ENCODE assay signal across 7 mouse cellular contexts in the genomic region with DNA sequence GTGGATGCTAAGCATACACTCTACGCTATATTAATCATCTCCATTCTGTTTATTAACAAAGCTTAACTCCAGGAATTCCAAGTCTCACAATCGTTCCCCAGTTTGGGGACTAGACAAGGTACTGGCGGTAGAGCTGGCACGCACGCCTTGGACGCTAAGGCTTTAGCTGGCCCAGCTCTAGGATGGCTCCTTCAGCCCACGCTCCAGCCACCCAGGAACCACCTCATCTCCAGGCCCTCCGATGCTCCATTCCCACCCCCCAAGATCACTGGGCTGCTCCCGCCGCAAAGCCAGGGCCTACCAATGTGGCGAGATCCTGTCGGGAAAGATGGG. TPM values are rescaled to one million over a fixed set of nuclear protein-coding genes. Genes with fewer than 3 reads are reported as not detected.
DNase-seq lines count a peak whose midpoint lies in the region; ATAC-seq lines count a peak whose summit lies in the region.

No protein-coding gene starts in this region.

- no peaks in the 10 kb centered on the region for H3K36me3 ChIP-seq in neural tube, embryonic 11.5 days (ENCODE audit: control insufficient read depth, insufficient read depth, low read length)
- H3K36me3 ChIP-seq in forebrain, embryonic 11.5 days (ENCODE audit: control insufficient read depth, insufficient read depth, low read length), result no peaks in the 10 kb centered on the region; the same call in 1 of the 2 replicates
- H3K36me3 ChIP-seq in liver, embryonic 11.5 days (ENCODE audit: control insufficient read depth, insufficient read depth, low read length), result peaks cover 13% of the 10 kb centered on the region
- peaks cover 17% of the 10 kb centered on the region; the same call in 1 of the 2 replicates for H3K36me3 ChIP-seq in stomach, embryonic 15.5 days

- no peak for ATAC-seq in neural tube, embryonic 11.5 days (ENCODE audit: insufficient read depth, low FRiP score, low TSS enrichment)
- ATAC-seq in forebrain, embryonic 11.5 days (replicated peaks; ENCODE audit: low FRiP score), result peak; percentile 63
- peak; percentile 59; the same call in 1 of the 2 replicates for ATAC-seq in liver, embryonic 11.5 days (replicated peaks; ENCODE audit: low FRiP score)
- ATAC-seq in stomach, embryonic 15.5 days (ENCODE audit: insufficient read depth, low FRiP score, low read depth), result no peak; the same call in none of the 2 replicates

- under 1% methylated on average over 12 of the region's 12 CpGs for WGBS in neural tube, embryonic 11.5 days
- WGBS in forebrain, embryonic 11.5 days, result 1% methylated on average over 12 of the region's 12 CpGs
- under 1% methylated on average over 12 of the region's 12 CpGs for WGBS in liver, embryonic 11.5 days
- 0% methylated on average over 10 of the region's 12 CpGs for WGBS in stomach, embryonic 15.5 days

- no peaks in the 10 kb centered on the region for H3K9me3 ChIP-seq in neural tube, embryonic 11.5 days (ENCODE audit: control insufficient read depth, low read length)
- H3K9me3 ChIP-seq in forebrain, embryonic 11.5 days (ENCODE audit: control insufficient read depth, low read length), result no peaks in the 10 kb centered on the region
- no peaks in the 10 kb centered on the region for H3K9me3 ChIP-seq in liver, embryonic 11.5 days (ENCODE audit: control insufficient read depth, low read length)
- H3K9me3 ChIP-seq in stomach, embryonic 15.5 days, result no peaks in the 10 kb centered on the region

- no peaks in the 10 kb centered on the region for H3K27me3 ChIP-seq in neural tube, embryonic 11.5 days (ENCODE audit: control insufficient read depth, insufficient read depth, low read length)
- no peaks in the 10 kb centered on the region for H3K27me3 ChIP-seq in forebrain, embryonic 11.5 days (ENCODE audit: control insufficient read depth, insufficient read depth, low read length)
- H3K27me3 ChIP-seq in liver, embryonic 11.5 days (replicated peaks; ENCODE audit: control insufficient read depth, insufficient read depth, low read length), result no peaks in the 10 kb centered on the region
- H3K27me3 ChIP-seq in stomach, embryonic 15.5 days (replicated peaks), result no peaks in the 10 kb centered on the region

- peak overlapping the region; percentile 62 for H3K4me2 ChIP-seq in neural tube, embryonic 11.5 days (ENCODE audit: low read depth)
- H3K4me2 ChIP-seq in forebrain, embryonic 11.5 days (ENCODE audit: low read depth, low read length, severe bottlenecking), result peak overlapping the region; percentile 55
- H3K4me2 ChIP-seq in liver, embryonic 11.5 days, result peak overlapping the region; percentile 69
- H3K4me2 ChIP-seq in stomach, embryonic 15.5 days, result peak overlapping the region; percentile 54

- no peaks in the 10 kb centered on the region for H3K4me1 ChIP-seq in neural tube, embryonic 11.5 days (ENCODE audit: control insufficient read depth, insufficient read depth, low read length)
- no peaks in the 10 kb centered on the region for H3K4me1 ChIP-seq in forebrain, embryonic 11.5 days (replicated peaks; ENCODE audit: control insufficient read depth, insufficient read depth, low read length)
- H3K4me1 ChIP-seq in liver, embryonic 11.5 days (replicated peaks; ENCODE audit: control insufficient read depth, insufficient read depth, low read length), result no peaks in the 10 kb centered on the region
- no peaks in the 10 kb centered on the region for H3K4me1 ChIP-seq in stomach, embryonic 15.5 days

- peak overlapping the region; percentile 35; the same call in 1 of the 2 replicates for H3K27ac ChIP-seq in neural tube, embryonic 11.5 days (ENCODE audit: low read depth, low read length)
- H3K27ac ChIP-seq in forebrain, embryonic 11.5 days (ENCODE audit: low read depth, low read length), result peak overlapping the region; percentile 46
- peak overlapping the region; percentile 58 for H3K27ac ChIP-seq in liver, embryonic 11.5 days (ENCODE audit: low read depth, low read length)
- H3K27ac ChIP-seq in stomach, embryonic 15.5 days, result peak overlapping the region; percentile 87

- H3K4me3 ChIP-seq in neural tube, embryonic 11.5 days (ENCODE audit: low read depth, low read length), result peak overlapping the region; percentile 80
- H3K4me3 ChIP-seq in forebrain, embryonic 11.5 days (ENCODE audit: low read depth, low read length), result peak overlapping the region; percentile 74
- H3K4me3 ChIP-seq in liver, embryonic 11.5 days (ENCODE audit: low read depth, low read length), result peak overlapping the region; percentile 78
- peak overlapping the region; percentile 85 for H3K4me3 ChIP-seq in stomach, embryonic 15.5 days (replicated peaks)

- DNase-seq in neural tube, embryonic 11.5 days (ENCODE audit: low spot score), result no peak
- no peak for DNase-seq in neural tube, embryonic 10.5 days (ENCODE audit: extremely low spot score, low spot score)
- DNase-seq in forebrain, embryonic 11.5 days (ENCODE audit: low spot score), result no peak
- DNase-seq in liver, embryonic 11.5 days (ENCODE audit: low spot score), result no peak
- no peak for DNase-seq in gastrocnemius, postnatal 4 days (ENCODE audit: low spot score in 2 of 2)
- DNase-seq in spleen, adult 18-20 months, result no peak

- H3K9ac ChIP-seq in neural tube, embryonic 11.5 days (ENCODE audit: low read length), result peak overlapping the region; percentile 84
- peak overlapping the region; percentile 82 for H3K9ac ChIP-seq in forebrain, embryonic 11.5 days (ENCODE audit: low read length)
- H3K9ac ChIP-seq in liver, embryonic 11.5 days (ENCODE audit: low read depth, low read length), result peak overlapping the region; percentile 69
- H3K9ac ChIP-seq in stomach, embryonic 15.5 days, result peak overlapping the region; percentile 73

RNA-seq across cellular contexts. Expression of gene Eif2s3x, which starts 0.4 kb away (rescaled TPM):
- polyA plus RNA-seq in neural tube, embryonic 11.5 days (2014; fragmentation: Nextera tagmentation; extraction: Ambion mirVana), result 127 and 132 TPM in 2 replicates
- 127 and 132 TPM in 2 replicates for polyA plus RNA-seq in forebrain, embryonic 11.5 days (2014; fragmentation: Nextera tagmentation; extraction: Ambion mirVana)
- 110 and 124 TPM in 2 replicates for polyA plus RNA-seq in liver, embryonic 11.5 days (2014; fragmentation: Nextera tagmentation; extraction: Ambion mirVana)
- polyA plus RNA-seq in stomach, embryonic 15.5 days (2015; fragmentation: Nextera tagmentation; extraction: Ambion mirVana), result 64.7 and 75.5 TPM in 2 replicates
- total RNA-seq in gastrocnemius, postnatal 4 days (2021), result 100 to 1,000 TPM in 1 of 2 experiments, 10 to 100 TPM in 1; 89.2 to 134 TPM

RNA-seq across cellular contexts. Expression of gene Klhl15, which starts 22.2 kb away (rescaled TPM):
- polyA plus RNA-seq in neural tube, embryonic 11.5 days (2014; fragmentation: Nextera tagmentation; extraction: Ambion mirVana), result 11.1 and 11.4 TPM in 2 replicates
- 11.2 and 11.6 TPM in 2 replicates for polyA plus RNA-seq in forebrain, embryonic 11.5 days (2014; fragmentation: Nextera tagmentation; extraction: Ambion mirVana)
- 7.8 and 9.1 TPM in 2 replicates for polyA plus RNA-seq in liver, embryonic 11.5 days (2014; fragmentation: Nextera tagmentation; extraction: Ambion mirVana)
- polyA plus RNA-seq in stomach, embryonic 15.5 days (2015; fragmentation: Nextera tagmentation; extraction: Ambion mirVana), result 8.7 and 9.6 TPM in 2 replicates
- 10 to 100 TPM; 10.7 to 10.9 TPM for total RNA-seq in gastrocnemius, postnatal 4 days (2021)

Comparison
In these comparisons a context has a peak if more than half of its experiments do, and no peak if none do; other contexts are left out.
1. ATAC-seq: peak in forebrain, embryonic 11.5 days (single experiment) and liver, embryonic 11.5 days (single experiment); none in neural tube, embryonic 11.5 days (single experiment) and stomach, embryonic 15.5 days (single experiment).
2. H3K27ac ChIP-seq: peak in every context shown above with its lines; median percentile 87 in stomach, embryonic 15.5 days; 58 in liver, embryonic 11.5 days; 46 in forebrain, embryonic 11.5 days; 35 in neural tube, embryonic 11.5 days.
3. Peak in every context shown above with its lines, with median percentiles within 50 percentile points of each other: H3K4me2 ChIP-seq, H3K4me3 ChIP-seq and H3K9ac ChIP-seq.